Mouse (Mus musculus): ENCODE measurements around the gene Phactr2. TPM values are rescaled to one million over a fixed set of nuclear protein-coding genes. Genes with fewer than 3 reads are reported as not detected.

Gene Phactr2
- polyA plus RNA-seq, 1 experiment from 2014 or later: 27.9 TPM

- Histone ChIP-seq H3K9me3 (replicated peaks) (no peaks in the 10 kb centered on the region), H3K27me3 (no peaks in the 10 kb centered on the region), H3K36me3 (no peaks in the 10 kb centered on the region), H3K4me1 (peaks cover 12% of the 10 kb centered on the region), H3K4me3 (replicated peaks) (no peak overlapping the region), H3K27ac (replicated peaks) (no peak overlapping the region), H3K9ac (no peak overlapping the region), H3K4me2 (replicated peaks) (no peak overlapping the region)
- peak; percentile 64 for ATAC-seq (ENCODE audit: insufficient number of reproducible peaks, low FRiP score, low TSS enrichment, low read depth)
- WGBS: 43% methylated on average over 3 of the region's 3 CpGs
These were observed 27.4 kb downstream of the Phactr2 start for GRCm38 (mm10) chr10:13446791-13447249.

- 84% methylated on average over 5 of the region's 5 CpGs for WGBS
- Histone ChIP-seq H3K4me3 (replicated peaks) (no peak overlapping the region), H3K27me3 (no peaks in the 10 kb centered on the region), H3K36me3 (no peaks in the 10 kb centered on the region), H3K27ac (replicated peaks) (no peak overlapping the region), H3K9me3 (replicated peaks) (no peaks in the 10 kb centered on the region), H3K4me1 (peaks cover 12% of the 10 kb centered on the region), H3K9ac (no peak overlapping the region), H3K4me2 (replicated peaks) (no peak overlapping the region)
- no peak for ATAC-seq (ENCODE audit: insufficient number of reproducible peaks, low FRiP score, low TSS enrichment, low read depth)
These were observed 30.0 kb downstream of the Phactr2 start for GRCm38 (mm10) chr10:13444257-13444656.

DNA sequence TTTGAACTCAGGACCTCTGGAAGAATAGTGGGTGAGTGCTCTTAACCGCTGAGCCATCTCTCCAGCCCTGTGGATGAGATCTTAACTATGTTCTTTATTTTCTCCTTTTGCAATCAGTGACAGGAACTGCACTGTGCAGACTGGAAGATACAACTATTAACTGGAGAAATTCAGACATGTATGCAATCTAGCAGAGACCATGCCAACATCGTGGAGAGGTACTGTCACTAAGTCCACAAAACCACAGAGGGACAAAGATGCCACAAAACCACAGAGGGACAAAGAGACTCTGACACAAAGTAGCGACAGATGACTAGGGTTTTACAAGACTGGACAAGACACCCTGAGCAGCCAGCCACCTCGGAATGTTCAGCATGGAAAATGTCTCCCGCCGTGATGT is 30.6 kb downstream of the Phactr2 start:
- no peak overlapping the region for H3K4me3 ChIP-seq (replicated peaks)
- no peak overlapping the region for H3K4me2 ChIP-seq (replicated peaks)
- H3K27me3 ChIP-seq: no peaks in the 10 kb centered on the region
- no peaks in the 10 kb centered on the region for H3K9me3 ChIP-seq (replicated peaks)
- no peaks in the 10 kb centered on the region for H3K36me3 ChIP-seq
- no peak overlapping the region for H3K27ac ChIP-seq (replicated peaks)
- no peak overlapping the region for H3K9ac ChIP-seq
- H3K4me1 ChIP-seq: peaks cover 10% of the 10 kb centered on the region
- 75% methylated on average over 6 of the region's 6 CpGs for WGBS
- no peak for ATAC-seq (ENCODE audit: insufficient number of reproducible peaks, low FRiP score, low TSS enrichment, low read depth)

GRCm38 (mm10) chr10:13440292-13440691 is 33.9 kb downstream of the Phactr2 start:
- Histone ChIP-seq H3K9ac (no peak overlapping the region), H3K4me1 (no peaks in the 10 kb centered on the region), H3K27ac (replicated peaks) (no peak overlapping the region), H3K9me3 (replicated peaks) (no peaks in the 10 kb centered on the region), H3K4me3 (replicated peaks) (no peak overlapping the region), H3K27me3 (no peaks in the 10 kb centered on the region), H3K36me3 (no peaks in the 10 kb centered on the region), H3K4me2 (replicated peaks) (no peak overlapping the region)
- ATAC-seq (ENCODE audit: insufficient number of reproducible peaks, low FRiP score, low TSS enrichment, low read depth): no peak
- 73% methylated on average over 4 of the region's 4 CpGs for WGBS

GRCm38 (mm10) chr10:13438118-13438821 is 35.9 kb downstream of the Phactr2 start:
- Histone ChIP-seq H3K27ac (replicated peaks) (no peak overlapping the region), H3K36me3 (no peaks in the 10 kb centered on the region), H3K9me3 (replicated peaks) (no peaks in the 10 kb centered on the region), H3K4me2 (replicated peaks) (no peak overlapping the region), H3K4me3 (replicated peaks) (no peak overlapping the region), H3K9ac (no peak overlapping the region), H3K27me3 (no peaks in the 10 kb centered on the region), H3K4me1 (no peaks in the 10 kb centered on the region)
- 70% methylated on average over 10 of the region's 10 CpGs for WGBS
- no peak for ATAC-seq (ENCODE audit: insufficient number of reproducible peaks, low FRiP score, low TSS enrichment, low read depth)

GRCm38 (mm10) chr10:13437011-13437410 is 37.2 kb downstream of the Phactr2 start:
- 81% methylated on average over 9 of the region's 9 CpGs for WGBS
- no peak overlapping the region for H3K27ac ChIP-seq (replicated peaks)
- 0 out of 2 replicates have a peak, but pooled peaks cover 3% of the 10 kb centered on the region for H3K4me1 ChIP-seq

GRCm38 (mm10) chr10:13433016-13433415 is 41.2 kb downstream of the Phactr2 start:
- H3K36me3 ChIP-seq: no peaks in the 10 kb centered on the region
- no peak overlapping the region for H3K9ac ChIP-seq
- no peak for ATAC-seq (ENCODE audit: insufficient number of reproducible peaks, low FRiP score, low TSS enrichment, low read depth)
- no peaks in the 10 kb centered on the region for H3K9me3 ChIP-seq (replicated peaks)
- H3K27ac ChIP-seq (replicated peaks): no peak overlapping the region
- peaks cover 13% of the 10 kb centered on the region for H3K4me1 ChIP-seq
- no peak overlapping the region for H3K4me2 ChIP-seq (replicated peaks)
- no peak overlapping the region for H3K4me3 ChIP-seq (replicated peaks)
- H3K27me3 ChIP-seq: no peaks in the 10 kb centered on the region
- WGBS: 54% methylated on average over 7 of the region's 7 CpGs

More at GRCm38 (mm10) chr10:13437011-13437410, 37.2 kb downstream of the Phactr2 start:
- Histone ChIP-seq H3K36me3 (no peaks in the 10 kb centered on the region), H3K9me3 (replicated peaks) (no peaks in the 10 kb centered on the region), H3K4me2 (replicated peaks) (no peak overlapping the region), H3K4me3 (replicated peaks) (no peak overlapping the region), H3K9ac (no peak overlapping the region), H3K27me3 (no peaks in the 10 kb centered on the region)
- no peak for ATAC-seq (ENCODE audit: insufficient number of reproducible peaks, low FRiP score, low TSS enrichment, low read depth)

GRCm38 (mm10) chr10:13431641-13432540 is 42.3 kb downstream of the Phactr2 start:
- H3K9ac ChIP-seq: no peak overlapping the region
- 35% methylated on average over 8 of the region's 8 CpGs for WGBS
- H3K4me3 ChIP-seq (replicated peaks): no peak overlapping the region
- no peak for ATAC-seq (ENCODE audit: insufficient number of reproducible peaks, low FRiP score, low TSS enrichment, low read depth)
- H3K27me3 ChIP-seq: no peaks in the 10 kb centered on the region
- H3K9me3 ChIP-seq (replicated peaks): no peaks in the 10 kb centered on the region
- peak overlapping the region; percentile 65 for H3K27ac ChIP-seq (replicated peaks)
- H3K4me1 ChIP-seq: peaks cover 13% of the 10 kb centered on the region
- H3K36me3 ChIP-seq: no peaks in the 10 kb centered on the region
- no peak overlapping the region for H3K4me2 ChIP-seq (replicated peaks)

GRCm38 (mm10) chr10:13429766-13430165 is 44.4 kb downstream of the Phactr2 start:
- Histone ChIP-seq H3K4me3 (replicated peaks) (no peak overlapping the region), H3K4me1 (peaks cover 13% of the 10 kb centered on the region), H3K9ac (no peak overlapping the region), H3K27ac (replicated peaks) (no peak overlapping the region), H3K27me3 (no peaks in the 10 kb centered on the region), H3K9me3 (replicated peaks) (no peaks in the 10 kb centered on the region), H3K36me3 (no peaks in the 10 kb centered on the region), H3K4me2 (replicated peaks) (no peak overlapping the region)
- 11% methylated on average over 5 of the region's 5 CpGs for WGBS
- no peak for ATAC-seq (ENCODE audit: insufficient number of reproducible peaks, low FRiP score, low TSS enrichment, low read depth)

- H3K4me2 ChIP-seq (replicated peaks): peak overlapping the region; percentile 47
- no peaks in the 10 kb centered on the region for H3K36me3 ChIP-seq
- peak overlapping the region; percentile 75 for H3K27ac ChIP-seq (replicated peaks)
- peak; percentile 76 for ATAC-seq (ENCODE audit: insufficient number of reproducible peaks, low FRiP score, low TSS enrichment, low read depth)
- H3K9ac ChIP-seq: no peak overlapping the region
- WGBS: 13% methylated on average over 13 of the region's 13 CpGs
- H3K27me3 ChIP-seq: no peaks in the 10 kb centered on the region
- H3K4me1 ChIP-seq: peaks cover 13% of the 10 kb centered on the region
- peak overlapping the region; percentile 22; the same call in 1 of the 2 replicates for H3K4me3 ChIP-seq (replicated peaks)
- no peaks in the 10 kb centered on the region for H3K9me3 ChIP-seq (replicated peaks)
These were observed 45.0 kb downstream of the Phactr2 start for GRCm38 (mm10) chr10:13429240-13429639.

DNA sequence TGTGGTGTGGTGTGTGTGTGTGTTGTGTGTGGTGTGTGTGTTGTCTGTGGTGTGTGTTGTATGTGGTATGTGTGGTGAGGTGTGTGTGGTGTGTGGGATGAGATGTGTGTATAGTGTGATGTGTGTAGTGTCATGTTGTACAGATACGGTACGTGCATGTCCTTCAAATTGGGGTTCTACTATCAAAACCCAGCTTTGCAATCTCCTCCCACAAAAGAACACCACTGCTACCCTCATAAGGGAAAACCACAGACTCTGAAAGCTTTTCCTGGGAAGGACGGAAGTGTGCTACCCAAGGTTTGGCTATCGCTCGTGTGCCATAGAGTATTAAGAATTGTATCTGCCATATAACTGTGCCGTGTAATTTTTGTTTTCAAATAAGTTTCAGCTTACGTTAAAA is 45.7 kb downstream of the Phactr2 start:
- Histone ChIP-seq H3K4me1 (peaks cover 13% of the 10 kb centered on the region), H3K9ac (no peak overlapping the region), H3K4me2 (replicated peaks) (no peak overlapping the region), H3K9me3 (replicated peaks) (no peaks in the 10 kb centered on the region), H3K27ac (replicated peaks) (peak overlapping the region; percentile 75; the same call in 1 of the 2 replicates), H3K4me3 (replicated peaks) (no peak overlapping the region), H3K36me3 (no peaks in the 10 kb centered on the region), H3K27me3 (no peaks in the 10 kb centered on the region)
- WGBS: 71% methylated on average over 7 of the region's 7 CpGs
- no peak for ATAC-seq (ENCODE audit: insufficient number of reproducible peaks, low FRiP score, low TSS enrichment, low read depth)

Measured in embryonic facial prominence, embryonic 15.5 days (tissue).